Mouse (Mus musculus): ENCODE measurements around the gene Pdcd7.

The Pdcd7 gene

DNA sequence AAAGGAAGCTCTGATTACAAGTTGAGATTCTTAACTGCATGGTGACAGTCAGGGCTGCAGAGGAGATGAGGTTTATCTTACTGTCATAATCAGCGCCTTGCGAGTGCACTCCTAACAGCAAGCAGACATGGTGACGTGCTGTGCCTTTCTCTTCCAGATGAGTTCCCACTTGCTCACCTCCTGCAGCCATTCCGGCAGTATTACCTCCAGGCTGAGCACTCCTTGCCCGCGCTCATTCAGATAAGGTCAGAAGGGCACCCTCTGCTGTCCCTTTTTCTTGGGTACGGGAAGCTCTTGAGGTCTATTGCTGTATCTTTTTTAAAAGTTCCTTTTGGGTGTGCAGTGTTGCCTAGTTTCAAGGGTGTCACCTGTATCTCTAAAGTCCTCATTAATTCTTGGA is 10.7 kb downstream of the Pdcd7 start:
- ATAC-seq (ENCODE audit: low TSS enrichment) = no peak

DNA sequence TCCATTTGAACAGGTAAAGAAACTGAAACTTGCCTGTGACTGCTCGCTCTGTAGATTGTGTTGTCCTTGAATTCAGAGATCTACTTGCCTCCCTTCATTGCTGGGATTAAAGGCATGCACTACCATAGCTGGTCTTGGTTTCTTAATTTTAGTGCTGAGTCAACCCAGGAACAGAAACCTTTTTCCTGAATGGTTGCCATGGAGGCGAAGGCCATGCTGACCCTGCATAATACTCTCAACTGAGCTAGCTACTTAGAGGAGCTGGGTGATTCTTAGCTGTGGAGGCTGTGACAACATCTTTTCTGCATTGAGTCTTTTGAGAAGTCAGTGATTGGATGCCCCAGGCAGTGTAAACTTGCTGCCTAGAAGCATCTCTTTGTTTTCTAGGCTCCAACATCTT is 11.1 kb downstream of the Pdcd7 start:
- no peak for ATAC-seq (ENCODE audit: low TSS enrichment)

DNA sequence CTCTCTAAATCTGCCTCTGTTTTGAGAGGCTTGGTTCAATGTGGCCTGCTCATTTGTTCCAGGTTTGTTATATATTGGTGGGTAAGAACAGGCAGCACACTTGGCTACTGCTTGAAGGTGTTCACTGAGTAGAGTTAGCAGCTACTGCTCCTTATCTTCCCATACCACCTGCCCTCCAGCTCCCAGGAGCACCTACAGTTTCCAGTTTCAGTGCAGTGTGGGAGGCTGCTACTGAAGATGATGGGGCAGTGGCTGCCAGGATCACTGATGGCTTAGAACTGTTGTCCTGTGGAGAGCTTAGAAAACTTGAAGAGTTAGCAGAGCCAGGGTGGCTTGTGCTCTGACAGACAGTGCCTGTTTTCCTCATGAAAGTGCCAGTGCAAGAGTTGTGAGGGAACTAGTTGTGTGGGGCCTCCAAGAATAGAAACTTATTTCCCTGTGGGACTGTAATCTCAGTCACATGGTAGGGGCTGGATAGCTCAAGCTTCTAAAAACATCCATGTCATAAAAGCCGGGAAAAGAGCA is 13.1 kb downstream of the Pdcd7 start:
- no peak for ATAC-seq (ENCODE audit: low TSS enrichment)

DNA sequence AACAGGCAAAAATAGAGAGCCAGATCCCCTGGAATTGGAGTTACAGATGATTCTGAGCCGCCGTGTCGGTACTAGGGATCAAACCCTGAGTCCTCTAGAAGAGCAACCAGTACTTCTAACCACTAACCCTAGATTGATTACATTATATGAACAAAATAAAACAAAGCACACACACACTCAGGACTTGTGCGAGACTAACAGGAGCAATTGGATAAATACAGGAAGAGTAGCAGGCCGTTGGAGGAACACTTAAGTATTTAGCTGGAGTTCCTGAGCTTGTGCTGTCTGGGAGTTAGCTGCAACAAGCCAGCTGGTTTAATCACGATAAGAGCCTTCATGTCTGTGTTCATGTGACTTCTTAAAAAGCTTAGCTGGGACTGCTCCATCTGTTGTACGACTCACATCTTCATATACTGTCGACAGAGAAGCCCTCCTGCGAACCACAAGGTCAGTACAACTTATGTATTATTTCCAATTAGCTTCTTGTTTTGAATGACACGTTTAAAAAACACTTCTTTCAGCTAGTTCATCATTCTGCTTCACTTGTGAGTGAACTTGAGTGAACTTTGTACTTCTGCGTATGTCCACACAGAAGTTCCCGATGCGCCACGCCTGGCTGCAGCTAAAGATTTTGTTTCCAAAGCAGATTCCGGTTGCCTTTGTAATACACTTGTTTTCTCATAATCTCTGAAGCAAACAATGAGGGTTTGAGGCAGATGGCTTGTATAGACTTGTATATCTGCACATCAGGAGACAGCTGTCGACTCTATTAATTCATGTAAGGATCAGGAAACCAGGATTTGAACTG is 14.9 kb downstream of the Pdcd7 start, which contains the start of gene Ubap1l:
Gene Ubap1l, plus strand, starts transcription at position 401 of the 808 bp plus-strand sequence.
- ATAC-seq (ENCODE audit: low TSS enrichment) = no peak

DNA sequence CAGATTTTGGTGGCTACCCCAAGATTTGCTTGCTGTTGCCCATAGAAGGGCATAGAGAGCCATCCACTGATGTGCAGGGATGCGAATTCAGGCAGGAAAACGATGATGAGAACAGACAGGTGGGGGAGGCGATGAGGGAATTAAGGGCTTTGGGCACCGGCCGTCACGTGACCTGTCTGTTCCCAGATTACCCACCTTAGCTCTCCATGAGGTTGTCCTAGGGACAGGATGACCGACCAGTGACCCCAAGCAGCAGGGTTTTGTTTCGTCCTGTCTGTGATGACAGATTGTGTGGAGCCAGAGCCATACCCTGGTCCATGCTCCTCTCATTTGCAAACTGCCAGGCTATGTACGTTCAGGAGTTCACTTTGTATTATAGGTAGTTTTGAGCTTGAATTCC is 17.8 kb downstream of the Pdcd7 start:
- no peak for ATAC-seq (ENCODE audit: low TSS enrichment)

DNA sequence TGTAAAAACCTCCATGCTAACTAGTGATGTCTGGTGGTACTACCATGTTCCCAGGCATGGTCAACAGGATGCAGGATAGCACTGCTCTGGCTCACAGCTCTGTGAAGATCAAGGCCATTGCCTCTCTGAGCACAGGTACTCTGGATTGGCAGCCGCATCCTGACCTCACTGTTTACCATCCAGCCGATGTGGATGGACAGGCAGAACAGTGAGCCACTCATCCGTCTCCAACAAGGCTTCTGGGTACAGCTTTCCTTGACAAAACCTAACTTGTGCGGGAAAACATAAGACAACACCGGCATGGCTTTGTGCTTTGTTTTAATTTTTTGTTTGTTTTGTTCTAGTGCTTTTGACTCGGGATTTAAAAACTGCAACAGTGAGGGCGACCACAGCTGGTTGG is 19.8 kb downstream of the Pdcd7 start:
- no peak for ATAC-seq (ENCODE audit: low TSS enrichment)

DNA sequence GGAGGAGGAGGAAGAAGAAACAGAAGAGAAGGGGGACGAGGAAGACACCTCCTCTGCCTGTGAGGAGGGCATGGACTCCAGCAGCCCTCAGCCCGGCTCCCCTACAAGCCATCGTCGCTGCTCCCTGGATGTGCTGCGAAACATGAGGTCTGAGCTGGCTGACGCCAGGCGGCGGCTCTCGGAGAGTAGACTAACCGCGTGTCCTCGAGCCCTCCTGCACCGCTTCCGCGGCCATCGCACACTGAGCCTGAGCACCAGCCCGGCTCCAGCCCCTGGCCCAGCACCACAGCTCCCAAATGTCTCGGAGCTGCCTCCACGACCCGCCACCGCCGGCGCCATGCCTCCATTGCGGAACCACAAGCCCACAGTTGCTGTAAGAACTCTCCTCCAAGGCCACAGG is 25.9 kb downstream of the Pdcd7 start:
- no peak for ATAC-seq (ENCODE audit: low TSS enrichment)

DNA sequence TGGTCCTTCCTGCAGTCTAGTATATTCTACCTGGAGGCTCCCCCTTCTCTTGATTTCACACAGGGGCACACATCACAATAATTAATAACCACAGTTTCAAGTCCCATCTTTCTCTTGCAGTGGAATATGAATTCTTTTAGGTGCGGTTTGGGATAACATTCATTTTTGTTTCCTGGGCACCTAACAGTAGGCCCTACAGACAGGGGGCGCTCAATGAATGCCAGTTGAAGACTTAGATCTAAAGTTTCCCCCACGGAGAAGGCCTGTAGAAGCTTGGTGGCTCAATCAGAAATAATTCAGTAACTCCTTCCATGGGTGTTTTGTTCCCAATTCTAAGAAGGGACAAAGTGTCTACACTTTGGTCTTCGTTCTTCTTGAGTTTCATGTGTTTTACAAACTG is 26.5 kb downstream of the Pdcd7 start:
- ATAC-seq (ENCODE audit: low TSS enrichment) = no peak

DNA sequence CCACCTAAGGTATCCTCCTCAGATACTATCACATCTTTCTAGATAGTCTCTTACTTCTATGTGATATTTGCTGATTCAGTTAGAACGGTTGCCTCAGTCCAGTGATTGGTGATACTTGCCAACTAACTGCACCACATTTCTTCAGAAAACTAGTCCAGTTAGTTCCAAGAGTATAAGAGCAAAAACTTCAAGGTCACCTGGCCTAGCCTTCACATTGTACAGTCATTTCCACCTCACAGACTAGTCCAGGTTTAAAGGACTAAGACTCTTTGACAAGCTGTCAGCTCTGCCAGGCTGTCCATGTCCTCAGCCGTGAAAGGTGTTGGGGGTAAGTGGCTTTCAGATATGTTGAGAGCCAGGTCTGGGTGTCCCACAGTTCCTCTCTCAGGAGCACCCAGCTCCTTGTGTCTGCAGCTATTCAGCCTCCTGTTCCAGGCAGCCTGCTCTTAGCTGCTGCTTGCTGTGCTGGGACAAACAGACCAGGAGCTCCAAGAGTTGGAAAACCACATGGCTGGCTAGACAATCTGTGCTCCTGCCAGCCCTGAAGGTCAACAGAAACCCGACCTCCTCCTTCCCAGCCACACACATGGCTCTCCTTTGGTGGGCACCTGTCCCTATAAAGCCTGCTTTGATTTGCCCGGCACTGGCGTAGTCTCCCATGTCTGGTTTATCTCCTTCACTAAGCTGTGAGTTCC is 28.7 kb downstream of the Pdcd7 start:
- ATAC-seq (ENCODE audit: low TSS enrichment) = no peak; the same call in 1 of the 2 replicates

DNA sequence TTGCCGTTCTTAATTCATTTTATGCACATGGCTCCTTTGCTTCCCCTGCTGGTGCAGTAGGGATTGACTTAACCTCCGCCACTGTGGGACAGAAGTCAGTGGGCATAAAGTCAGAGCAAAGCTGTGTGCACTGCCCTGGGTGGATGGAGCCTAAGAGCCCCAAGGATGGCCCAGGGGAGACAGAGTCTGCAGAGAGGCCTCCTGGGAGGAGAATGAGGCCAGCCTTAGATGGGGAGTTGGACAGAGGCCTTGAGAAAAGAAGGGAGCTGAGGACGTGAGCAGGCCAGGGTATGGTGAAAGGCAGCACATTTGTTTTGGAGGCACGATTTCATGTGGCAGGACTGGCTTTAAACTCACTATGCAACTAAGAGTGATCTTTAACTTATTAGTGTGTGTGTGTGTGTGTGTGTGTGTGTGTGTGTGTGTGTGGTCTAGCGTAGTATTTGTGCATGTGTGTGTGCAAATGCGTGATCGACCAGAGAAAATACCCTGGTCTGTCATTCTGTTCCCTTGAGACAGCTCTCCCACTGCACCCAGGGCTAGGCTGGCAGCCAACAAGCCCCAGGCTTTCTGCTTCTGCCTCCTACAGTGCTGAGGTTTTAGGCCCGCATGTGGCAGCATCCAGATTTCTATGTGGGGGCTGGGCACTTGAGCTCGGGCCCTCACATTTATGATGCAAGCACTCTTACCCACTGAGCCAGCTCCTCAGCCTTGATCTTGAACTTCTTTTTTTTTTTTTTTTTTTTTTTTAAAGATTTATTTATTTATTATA is 29.4 kb downstream of the Pdcd7 start:
- ATAC-seq (ENCODE audit: low TSS enrichment) = peak; percentile 91

DNA sequence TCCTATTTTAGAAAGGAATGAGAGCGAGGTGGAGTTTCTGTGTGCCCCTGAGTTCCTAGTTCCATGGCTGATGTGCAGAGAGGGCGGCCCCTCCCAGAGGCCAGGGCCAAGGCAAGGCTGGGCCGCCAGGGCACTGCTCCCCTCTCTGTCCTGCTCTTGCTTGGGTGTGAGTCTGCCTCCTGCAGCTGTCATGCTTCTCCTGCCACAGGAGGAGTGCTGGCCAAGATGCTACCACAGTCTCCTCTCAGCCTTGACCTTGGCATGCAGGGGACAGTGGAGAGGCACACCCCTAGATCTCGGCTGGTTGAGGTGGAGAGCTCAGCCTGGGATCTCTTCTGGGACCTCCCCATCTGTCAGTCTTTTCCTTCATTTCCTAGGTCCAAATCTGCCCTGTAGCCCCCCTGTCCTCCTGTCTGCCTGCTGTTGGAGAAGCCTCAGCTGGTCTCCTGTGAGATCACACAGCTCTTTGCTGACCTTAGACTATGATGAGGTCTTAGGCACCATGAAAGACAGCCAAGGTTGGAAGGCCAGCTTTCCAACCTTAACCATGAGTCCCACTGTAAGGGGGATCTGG is 35.2 kb downstream of the Pdcd7 start:
- no peak for ATAC-seq (ENCODE audit: low TSS enrichment)

DNA sequence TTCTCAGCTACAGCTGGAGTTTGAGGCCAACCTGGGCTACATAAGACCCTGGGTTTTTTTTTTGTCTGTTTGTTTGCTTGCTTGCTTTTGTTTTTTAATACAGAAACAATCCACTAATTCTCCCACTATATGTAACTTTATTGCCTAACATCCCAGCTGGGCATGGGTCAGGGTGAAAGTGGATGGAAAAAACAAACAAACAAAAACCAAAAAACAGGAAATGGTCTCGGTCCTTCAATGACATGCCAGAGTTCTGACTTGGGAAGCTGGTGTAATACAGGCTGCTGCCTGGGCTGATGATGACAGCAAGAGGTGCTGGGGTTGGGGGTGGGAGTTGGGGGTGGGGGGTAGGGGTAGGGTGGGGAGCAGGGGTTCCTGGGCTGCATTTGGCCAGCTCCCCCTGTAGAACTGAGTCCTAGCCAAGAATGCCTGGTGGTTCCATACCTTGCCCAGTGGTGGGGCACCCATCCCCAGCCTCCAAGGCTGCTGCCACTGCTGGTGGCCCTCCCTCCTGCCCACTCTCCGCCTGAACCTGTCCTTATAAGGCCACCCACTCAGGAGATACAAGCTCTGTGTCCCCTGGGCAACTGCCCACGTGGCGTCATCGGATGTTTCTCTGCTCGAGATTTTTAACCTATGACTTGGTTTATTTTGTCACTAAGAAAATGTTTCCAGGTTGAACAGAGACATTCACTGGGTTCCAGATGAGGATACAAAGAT is 36.3 kb downstream of the Pdcd7 start:
- no peak for ATAC-seq (ENCODE audit: low TSS enrichment)

DNA sequence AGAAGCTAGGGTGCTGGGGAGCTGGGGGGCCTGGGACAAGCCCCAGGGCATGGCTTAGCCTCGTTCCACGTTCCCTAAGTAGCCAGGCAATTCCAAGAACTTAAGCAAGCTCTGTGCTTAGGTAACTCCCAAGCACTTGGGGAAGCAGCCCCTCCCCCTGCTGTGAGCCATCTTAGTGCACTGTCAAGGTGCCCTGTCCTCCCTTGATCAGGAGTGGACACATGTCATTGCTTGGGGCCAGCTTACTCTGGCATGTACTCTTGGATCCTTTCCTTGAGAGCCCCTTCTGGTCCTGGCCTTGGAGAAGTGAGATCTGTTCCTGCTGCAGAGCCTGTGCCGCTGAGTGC is 36.8 kb downstream of the Pdcd7 start:
- no peak for ATAC-seq (ENCODE audit: low TSS enrichment)

DNA sequence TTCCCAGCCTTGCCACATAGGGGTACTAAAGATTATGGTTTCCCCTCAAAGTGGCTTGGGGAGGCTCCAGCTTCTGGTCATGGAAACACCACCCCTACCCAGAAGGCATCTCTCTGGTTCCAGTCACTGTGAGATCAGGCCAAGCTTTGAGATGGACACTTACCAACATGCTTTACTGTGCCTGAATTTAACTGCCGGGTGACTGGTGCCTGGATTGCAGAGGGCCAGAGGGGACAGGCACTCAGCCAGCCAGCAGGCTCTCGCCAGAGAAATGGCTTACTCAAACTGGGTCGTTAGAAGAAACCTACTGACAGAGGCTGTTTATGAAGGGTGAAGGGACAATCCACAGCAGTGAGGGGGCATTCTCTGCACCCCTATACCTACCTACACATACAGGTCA is 38.4 kb downstream of the Pdcd7 start:
- ATAC-seq (ENCODE audit: low TSS enrichment) = no peak

DNA sequence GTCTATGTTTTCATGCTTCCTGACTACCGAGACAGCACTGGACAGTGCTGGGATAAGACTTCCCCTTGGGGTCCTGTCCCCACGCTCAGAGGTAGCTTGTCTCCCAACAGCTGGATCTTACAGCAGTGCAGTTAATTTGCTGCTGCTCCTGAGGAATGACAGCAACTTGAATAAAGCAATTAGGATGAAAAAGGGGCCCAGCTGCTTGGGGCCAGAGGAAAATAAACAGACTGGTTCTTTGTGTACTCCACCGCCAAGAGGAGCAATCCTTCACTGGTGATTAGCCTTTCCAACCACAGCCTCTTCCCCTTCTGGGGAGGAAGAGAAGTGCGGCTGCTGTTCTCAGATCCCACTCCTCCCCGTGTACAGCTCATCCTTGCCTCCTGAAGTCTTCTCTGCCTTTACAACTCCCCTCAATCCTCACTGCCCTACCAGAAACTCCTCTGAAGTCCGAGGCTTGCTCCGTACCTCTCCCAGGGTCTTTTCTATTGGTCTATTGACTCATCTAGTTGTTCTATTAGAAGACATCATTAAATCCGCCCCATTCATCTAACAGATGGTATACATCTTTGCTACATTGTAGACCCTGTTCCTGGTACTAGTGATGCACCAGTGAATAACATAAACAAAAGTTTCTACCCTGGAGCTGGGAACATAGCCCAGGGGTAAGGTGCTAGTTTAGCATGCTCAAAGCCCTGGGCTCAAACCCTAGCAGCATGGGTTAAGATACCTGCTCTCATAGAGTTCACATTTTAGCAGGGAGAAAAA is 40.7 kb downstream of the Pdcd7 start:
- no peak for ATAC-seq (ENCODE audit: low TSS enrichment)

DNA sequence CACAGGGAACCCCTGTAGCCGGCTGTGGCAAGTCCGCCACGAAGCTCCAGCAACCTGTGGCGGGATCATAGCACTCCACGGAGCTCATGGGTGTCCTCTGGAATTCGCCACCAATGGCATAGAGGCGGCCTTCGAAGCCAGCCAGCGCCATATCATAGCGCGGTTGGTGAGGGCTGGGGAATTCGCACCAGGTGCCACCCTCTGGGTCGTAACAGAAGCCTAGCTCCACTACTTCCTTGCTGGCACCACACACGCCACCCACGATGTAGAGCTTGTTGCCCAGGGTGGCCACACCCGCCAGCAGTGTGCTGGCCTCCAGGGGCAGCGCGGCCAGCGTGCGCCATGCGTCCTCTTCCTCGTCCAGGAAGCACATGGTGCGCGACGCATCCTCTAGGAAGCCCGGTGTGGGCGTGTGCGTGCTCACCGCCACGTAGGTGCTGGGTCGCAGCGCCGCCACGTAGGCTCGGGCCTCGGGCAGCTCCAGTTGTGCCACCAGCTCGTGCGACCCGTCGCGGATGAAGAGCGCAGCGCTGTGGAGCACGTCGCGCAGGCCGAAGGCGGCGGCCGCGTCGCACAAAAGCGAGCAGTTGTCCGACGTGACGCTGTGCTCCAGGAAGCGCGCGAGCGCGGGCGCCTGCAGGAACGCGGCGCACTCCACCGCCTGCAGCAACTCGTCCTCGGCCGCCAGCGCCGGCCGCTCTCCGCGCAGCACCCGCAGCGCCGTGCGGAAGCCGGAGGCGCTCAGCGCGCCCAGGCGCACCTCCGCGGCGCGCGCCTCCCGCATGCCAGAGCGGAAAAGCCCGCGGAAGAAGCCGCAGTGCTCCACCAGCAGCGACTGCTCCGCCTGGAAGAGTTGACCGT is 45.1 kb downstream of the Pdcd7 start:
- peak; percentile 69; the same call in 1 of the 2 replicates for ATAC-seq (ENCODE audit: low TSS enrichment)

DNA sequence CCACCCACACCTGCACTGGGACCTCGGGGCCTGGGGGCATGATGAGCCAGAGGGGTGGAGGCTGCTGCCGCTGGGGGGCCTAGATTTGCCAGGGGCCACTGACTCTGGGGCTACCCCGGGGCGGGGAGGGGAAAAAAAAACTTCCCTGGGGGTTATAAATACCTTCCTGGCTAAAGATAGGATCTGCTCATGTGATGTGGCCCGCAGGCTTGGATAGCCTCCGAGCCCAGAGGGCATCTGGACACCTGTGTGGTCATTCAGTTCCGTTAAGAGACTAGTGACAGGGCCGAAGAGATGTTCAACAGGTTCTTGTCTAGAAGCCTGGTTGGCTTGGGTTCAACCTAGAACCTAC is 45.7 kb downstream of the Pdcd7 start, which contains the start of gene Kbtbd13:
Gene Kbtbd13, minus strand, starts transcription at position 40 of the 352 bp plus-strand sequence.
- ATAC-seq (ENCODE audit: low TSS enrichment) = no peak

DNA sequence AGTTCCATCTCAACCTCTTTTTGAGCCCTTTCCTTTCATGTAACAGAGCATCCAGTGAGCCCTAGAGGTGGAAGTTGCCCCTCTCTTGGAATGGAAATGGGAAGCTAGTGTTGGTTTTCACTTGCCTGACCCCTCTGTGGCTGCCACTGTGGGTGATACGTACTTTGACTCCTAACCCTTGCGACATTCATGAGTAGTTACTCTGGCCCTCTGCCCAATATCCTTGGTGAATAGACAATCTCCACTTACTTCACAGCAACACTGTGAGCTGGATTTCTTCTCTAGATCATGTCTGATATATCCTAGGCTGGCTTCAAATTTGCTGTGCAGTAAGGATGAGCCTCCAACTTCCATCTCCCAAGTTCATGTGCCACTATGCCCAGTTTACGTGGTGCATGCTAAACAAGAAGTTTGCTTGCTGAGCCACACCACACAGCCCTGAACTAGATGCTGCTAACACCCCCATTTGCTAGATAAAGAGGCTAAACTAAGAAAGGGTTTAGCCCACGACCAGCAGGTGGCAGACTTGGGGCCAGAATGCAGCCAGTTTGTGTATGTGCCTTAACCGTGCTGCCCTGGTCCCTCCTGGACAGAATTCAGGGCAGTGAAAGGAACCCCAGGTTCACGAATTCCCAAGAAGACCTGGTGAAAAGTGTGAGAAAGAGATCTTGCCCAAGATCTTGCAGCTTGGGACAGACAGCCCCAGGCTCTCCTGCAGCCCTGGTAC is 46.9 kb downstream of the Pdcd7 start:
- peak; percentile 67 for ATAC-seq (ENCODE audit: low TSS enrichment)

DNA sequence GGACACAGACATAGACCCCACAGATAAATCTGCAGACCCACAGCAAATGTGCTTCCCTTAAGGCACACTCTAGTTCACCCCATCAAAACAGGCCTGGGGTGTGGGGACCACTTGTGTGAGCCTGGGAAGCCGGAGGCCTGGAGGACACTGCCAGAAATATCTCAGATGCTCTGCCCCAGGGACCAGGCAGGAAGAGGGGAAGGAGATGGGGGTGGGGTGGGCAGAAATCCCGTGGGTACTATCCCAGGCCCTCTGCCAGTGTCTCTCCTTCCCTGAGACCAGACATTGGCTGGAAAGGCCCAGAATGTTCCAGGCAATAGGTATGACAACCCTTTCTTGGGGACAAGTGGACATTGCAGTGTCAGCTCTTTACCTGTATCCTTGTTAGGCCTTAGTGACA is 47.7 kb downstream of the Pdcd7 start:
- no peak for ATAC-seq (ENCODE audit: low TSS enrichment)
